Mouse (Mus musculus): Measurements from ENCODE around the gene Hdac7. TPM values are rescaled to one million over a fixed set of nuclear protein-coding genes. Genes with fewer than 3 reads are reported as not detected.

Hdac7 gene
- polyA plus RNA-seq, 2 experiments, result 4.7 to 8.6 TPM

GRCm38 (mm10) chr15:97749397-97749796, 94.9 kb downstream of the Hdac7 start:
- Histone ChIP-seq H3K9ac (replicated peaks) (no peak overlapping the region), H3K27me3 (ENCODE audit: control insufficient read depth, insufficient read depth, low read length) (no peaks in the 10 kb centered on the region), H3K4me3 (ENCODE audit: insufficient read depth in 1 of 2, low read depth in 2 of 2, low read length in 2 of 2) (no peak overlapping the region), H3K4me1 (replicated peaks; ENCODE audit: control insufficient read depth in 2 of 2, insufficient read depth in 2 of 2, low read length in 1 of 2) (peaks cover 3 to 21% of the 10 kb centered on the region in 2 experiments; a peak in 3 of 4 replicates), H3K9me3 (ENCODE audit: control insufficient read depth, low read length) (no peaks in the 10 kb centered on the region), H3K27ac (no peak overlapping the region), H3K4me2 (ENCODE audit: low read depth) (no peak overlapping the region), H3K36me3 (replicated peaks; ENCODE audit: control insufficient read depth, insufficient read depth, low read depth) (no peaks in the 10 kb centered on the region)
- TF ChIP-seq EP300 (IDR thresholded peaks at IDR 0.05; ENCODE audit: low read depth), result no peak
- TF ChIP-seq CTCF (IDR thresholded peaks at IDR 0.05; ENCODE audit: low read depth), result no peak
- no peak for DNase-seq (ENCODE audit: low read depth in 3 of 3, low spot score in 3 of 3)
- ATAC-seq (ENCODE audit: insufficient read depth), result no peak
- 80% methylated on average over 9 of the region's 9 CpGs for WGBS (ENCODE audit: insufficient replicate concordance)

DNA sequence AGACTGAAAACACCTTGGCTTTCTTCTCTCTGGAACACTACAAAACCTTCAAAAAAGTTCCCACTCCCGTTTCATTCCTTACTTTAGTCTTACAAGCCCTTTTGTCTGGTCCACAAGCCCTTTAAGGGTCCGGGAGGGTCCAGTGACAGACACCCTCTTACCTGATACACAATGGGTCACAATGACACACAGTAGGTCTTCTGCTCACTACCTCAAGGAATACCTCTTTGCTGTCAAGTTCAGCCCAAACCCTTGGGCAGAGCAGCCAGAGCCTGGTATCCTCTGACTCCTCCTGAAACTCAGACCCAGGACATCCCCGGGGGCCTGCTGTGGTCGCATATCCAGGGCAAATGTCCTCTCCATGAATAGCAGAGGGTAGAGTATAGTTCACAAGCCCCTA, 95.3 kb downstream of the Hdac7 start:
- Histone ChIP-seq H3K4me2 (ENCODE audit: low read depth) (no peak overlapping the region), H3K27ac (no peak overlapping the region), H3K9ac (replicated peaks) (no peak overlapping the region), H3K27me3 (ENCODE audit: control insufficient read depth, insufficient read depth, low read length) (no peaks in the 10 kb centered on the region), H3K36me3 (replicated peaks; ENCODE audit: control insufficient read depth, insufficient read depth, low read depth) (no peaks in the 10 kb centered on the region), H3K4me1 (replicated peaks; ENCODE audit: control insufficient read depth in 2 of 2, insufficient read depth in 2 of 2, low read length in 1 of 2) (peaks cover 3 to 21% of the 10 kb centered on the region in 2 experiments; a peak in 3 of 4 replicates), H3K4me3 (ENCODE audit: insufficient read depth in 1 of 2, low read depth in 2 of 2, low read length in 2 of 2) (no peak overlapping the region), H3K9me3 (ENCODE audit: control insufficient read depth, low read length) (no peaks in the 10 kb centered on the region)
- WGBS (ENCODE audit: insufficient replicate concordance), result 71% methylated on average over 4 of the region's 4 CpGs
- ATAC-seq (ENCODE audit: insufficient read depth) (no peak), DNase-seq (ENCODE audit: low read depth in 3 of 3, low spot score in 3 of 3) (no peak)
- TF ChIP-seq CTCF (IDR thresholded peaks at IDR 0.05; ENCODE audit: low read depth) (no peak), EP300 (IDR thresholded peaks at IDR 0.05; ENCODE audit: low read depth) (no peak)

GRCm38 (mm10) chr15:97748309-97748708, 96.0 kb downstream of the Hdac7 start:
- TF ChIP-seq CTCF (IDR thresholded peaks at IDR 0.05; ENCODE audit: low read depth) (no peak), EP300 (IDR thresholded peaks at IDR 0.05; ENCODE audit: low read depth) (no peak)
- Histone ChIP-seq H3K4me2 (ENCODE audit: low read depth) (no peak overlapping the region), H3K36me3 (replicated peaks; ENCODE audit: control insufficient read depth, insufficient read depth, low read depth) (no peaks in the 10 kb centered on the region), H3K9ac (replicated peaks) (no peak overlapping the region), H3K9me3 (ENCODE audit: control insufficient read depth, low read length) (no peaks in the 10 kb centered on the region), H3K4me1 (replicated peaks; ENCODE audit: control insufficient read depth in 2 of 2, insufficient read depth in 2 of 2, low read length in 1 of 2) (peaks cover 3 to 21% of the 10 kb centered on the region in 2 experiments; a peak in 3 of 4 replicates), H3K27me3 (ENCODE audit: control insufficient read depth, insufficient read depth, low read length) (no peaks in the 10 kb centered on the region), H3K27ac (no peak overlapping the region), H3K4me3 (ENCODE audit: insufficient read depth in 1 of 2, low read depth in 2 of 2, low read length in 2 of 2) (no peak overlapping the region)
- DNase-seq (ENCODE audit: low read depth in 3 of 3, low spot score in 3 of 3), result no peak
- ATAC-seq (ENCODE audit: insufficient read depth), result peak; percentile 16; the same call in 1 of the 2 replicates
- 31% methylated on average over 10 of the region's 10 CpGs for WGBS (ENCODE audit: insufficient replicate concordance)

- Histone ChIP-seq H3K36me3 (replicated peaks; ENCODE audit: control insufficient read depth, insufficient read depth, low read depth) (no peaks in the 10 kb centered on the region), H3K9ac (replicated peaks) (no peak overlapping the region), H3K4me3 (ENCODE audit: insufficient read depth in 1 of 2, low read depth in 2 of 2, low read length in 2 of 2) (no peak overlapping the region), H3K9me3 (ENCODE audit: control insufficient read depth, low read length) (no peaks in the 10 kb centered on the region), H3K27ac (no peak overlapping the region), H3K4me1 (replicated peaks; ENCODE audit: control insufficient read depth in 2 of 2, insufficient read depth in 2 of 2, low read length in 1 of 2) (peaks cover 3 to 21% of the 10 kb centered on the region in 2 experiments; a peak in 3 of 4 replicates), H3K4me2 (ENCODE audit: low read depth) (no peak overlapping the region), H3K27me3 (ENCODE audit: control insufficient read depth, insufficient read depth, low read length) (no peaks in the 10 kb centered on the region)
- 67% methylated on average over 4 of the region's 4 CpGs for WGBS (ENCODE audit: insufficient replicate concordance)
- ATAC-seq (ENCODE audit: insufficient read depth) (no peak), DNase-seq (ENCODE audit: low read depth in 3 of 3, low spot score in 3 of 3) (no peak)
- TF ChIP-seq CTCF (IDR thresholded peaks at IDR 0.05; ENCODE audit: low read depth) (no peak), EP300 (IDR thresholded peaks at IDR 0.05; ENCODE audit: low read depth) (no peak)
Observed at GRCm38 (mm10) chr15:97747486-97747885, 96.8 kb downstream of the Hdac7 start.

DNA sequence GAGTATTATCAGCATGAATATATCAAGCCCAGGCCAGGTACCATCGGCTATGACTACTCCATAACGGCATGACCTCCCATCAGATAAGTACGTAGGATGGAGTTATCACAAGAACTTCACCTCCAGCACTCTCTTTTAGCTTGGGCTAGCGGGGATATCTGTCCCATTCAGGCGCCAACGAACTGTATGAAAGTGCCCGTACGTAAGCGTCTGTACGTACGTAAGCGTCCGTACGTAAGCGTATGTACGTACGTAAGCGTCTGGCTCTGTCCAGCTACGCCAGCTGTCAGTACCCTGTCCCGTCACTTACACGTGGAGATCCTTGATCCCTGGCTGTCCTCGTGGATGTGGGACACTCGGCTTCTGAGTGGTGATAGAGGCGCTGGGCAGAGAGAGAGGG, 97.6 kb downstream of the Hdac7 start:
- Histone ChIP-seq H3K9ac (replicated peaks) (no peak overlapping the region), H3K27ac (no peak overlapping the region), H3K4me3 (ENCODE audit: insufficient read depth in 1 of 2, low read depth in 2 of 2, low read length in 2 of 2) (no peak overlapping the region), H3K4me1 (replicated peaks; ENCODE audit: control insufficient read depth in 2 of 2, insufficient read depth in 2 of 2, low read length in 1 of 2) (peaks cover 3 to 25% of the 10 kb centered on the region in 2 experiments; a peak in 3 of 4 replicates), H3K4me2 (ENCODE audit: low read depth) (peak overlapping the region; percentile 2), H3K27me3 (ENCODE audit: control insufficient read depth, insufficient read depth, low read length) (no peaks in the 10 kb centered on the region), H3K36me3 (replicated peaks; ENCODE audit: control insufficient read depth, insufficient read depth, low read depth) (no peaks in the 10 kb centered on the region), H3K9me3 (ENCODE audit: control insufficient read depth, low read length) (no peaks in the 10 kb centered on the region)
- TF ChIP-seq CTCF (IDR thresholded peaks at IDR 0.05; ENCODE audit: low read depth), result no peak
- peak; percentile 69 for TF ChIP-seq EP300 (IDR thresholded peaks at IDR 0.05; ENCODE audit: low read depth)
- peak in 2 of 3 experiments; percentile 31 to 34 for DNase-seq (ENCODE audit: low read depth in 3 of 3, low spot score in 3 of 3)
- 64% methylated on average over 24 of the region's 24 CpGs for WGBS (ENCODE audit: insufficient replicate concordance)
- peak; percentile 53 for ATAC-seq (ENCODE audit: insufficient read depth)

Data from liver, embryonic 14.5 days (tissue).